Mouse (Mus musculus) layer of hippocampus, postnatal 14 days (tissue): ENCODE results near the gene Acsm1. TPM values are rescaled to one million over a fixed set of nuclear protein-coding genes. Genes with fewer than 3 reads are reported as not detected.
"Not testable (repeated sequence)": the region's sequence is repeated elsewhere in the genome, so short reads cannot be mapped to it uniquely, and the experiment has no call there.

Experiments used
- DNase-seq, 2 experiments: peaks; one replicate each; pipeline ENCODE4 v3.0.0; 2021 to 2022; ENCODE audit warnings: low spot score in 2 of 2, mixed read lengths in 1 of 2
- long read RNA-seq, 2 experiments: library from polyadenylated mRNA; stranded (forward); transcript quantifications; one replicate each; pipeline ENCODE4 v2.0.0; 2021
- total RNA-seq, 2 experiments: library from RNA; stranded (reverse); gene quantifications; 2 replicates each; pipeline ENCODE4 v1.2.3; 2021

Acsm1 gene
- not detected for total RNA-seq
- long read RNA-seq, experiment 1 = 0 reads
- long read RNA-seq, experiment 2 = 0 reads

DNA sequence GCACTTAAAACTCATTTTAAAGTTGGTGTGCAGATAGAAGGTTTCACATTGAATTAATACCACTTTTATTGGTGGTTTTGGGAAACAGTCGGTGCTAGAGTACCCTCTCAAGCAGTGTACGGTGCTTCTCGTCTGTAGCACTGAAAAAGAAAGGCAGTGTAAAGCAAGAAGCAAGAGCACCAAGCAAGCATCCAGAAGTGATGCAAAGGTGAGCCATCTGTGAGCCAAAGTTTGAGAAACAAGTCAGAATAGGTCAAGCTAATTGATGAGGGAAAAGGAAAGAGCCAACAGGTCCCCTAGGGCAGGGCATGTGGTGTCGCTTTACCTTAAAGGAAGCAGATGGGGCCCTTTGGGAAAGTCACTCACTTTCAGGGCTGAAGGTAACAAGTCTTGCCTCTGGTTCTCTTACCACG, at the start of gene Acsm1:
Gene Acsm1, plus strand, starts transcription at position 363 of the 413 bp plus-strand sequence.
- DNase-seq = no peak

DNA sequence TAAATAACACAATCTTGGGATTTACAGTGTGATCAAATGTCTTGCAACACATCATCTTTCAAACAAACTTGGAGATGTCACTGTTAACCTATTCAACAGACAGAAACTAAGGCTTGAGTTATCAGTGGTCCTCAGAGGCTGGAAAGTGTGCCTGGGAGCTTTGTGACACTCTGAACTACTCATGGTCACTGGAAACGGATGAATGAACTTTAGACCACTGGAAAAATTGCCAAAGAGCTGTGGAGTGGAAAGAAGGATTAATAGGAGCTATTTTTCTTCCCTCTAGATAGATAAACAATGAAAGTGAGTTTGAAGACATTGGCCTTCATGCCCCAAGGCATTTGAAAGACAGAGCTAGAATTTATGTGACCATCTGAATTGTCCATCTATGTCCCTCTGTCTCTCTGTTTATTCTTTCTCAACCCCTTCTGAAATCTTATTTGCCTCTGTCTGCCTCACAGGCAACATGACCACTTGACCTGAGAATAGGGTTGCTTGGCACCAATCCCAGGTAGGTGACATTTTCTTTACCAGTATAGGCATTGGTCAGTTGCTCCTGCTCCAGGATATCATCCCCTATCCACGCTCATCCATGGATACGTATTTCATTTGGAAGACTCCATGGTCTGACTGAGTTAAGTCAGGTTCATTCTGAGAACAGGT, 46.9 kb upstream of the Acsm1 start:
- no peak for DNase-seq

DNA sequence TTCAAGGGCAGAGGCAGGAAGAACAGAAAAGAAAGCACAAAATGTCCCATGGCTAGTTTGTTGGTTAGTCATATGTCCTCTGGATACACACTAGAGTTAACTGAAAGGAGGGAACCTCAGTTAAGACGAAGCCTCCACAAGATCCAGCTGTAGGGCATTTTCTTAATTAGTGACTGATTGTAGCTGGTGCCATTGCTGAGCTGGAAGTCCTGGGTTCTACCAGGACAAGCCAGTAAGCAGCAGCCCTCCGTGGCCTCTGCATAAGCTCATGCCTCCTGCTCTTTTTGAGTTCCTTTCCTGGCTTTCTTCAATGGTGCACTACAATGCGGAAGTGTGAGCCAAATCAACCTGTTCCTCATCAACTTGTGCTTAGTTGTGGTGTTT, 46.4 kb upstream of the Acsm1 start:
- no peak for DNase-seq

DNA sequence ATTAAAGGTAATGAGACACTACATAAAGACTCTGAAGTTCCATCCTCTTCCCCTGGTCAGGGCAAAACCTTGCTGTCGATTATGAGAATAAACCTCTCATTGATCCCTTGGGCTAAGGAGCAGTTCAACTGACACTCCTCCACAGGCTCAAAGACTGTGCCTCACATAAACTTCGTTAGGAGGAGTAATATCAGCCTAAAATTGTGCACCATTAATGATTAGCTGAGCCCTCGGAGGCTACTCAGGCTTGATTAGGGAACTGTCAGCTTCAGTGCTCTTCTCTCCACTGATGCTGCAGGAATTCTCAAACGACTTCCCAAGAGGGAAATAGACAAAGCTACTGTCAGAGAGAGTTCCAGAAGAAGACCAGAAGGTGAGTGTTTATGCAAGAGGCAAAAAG, 45.4 kb upstream of the Acsm1 start:
- no peak for DNase-seq

DNA sequence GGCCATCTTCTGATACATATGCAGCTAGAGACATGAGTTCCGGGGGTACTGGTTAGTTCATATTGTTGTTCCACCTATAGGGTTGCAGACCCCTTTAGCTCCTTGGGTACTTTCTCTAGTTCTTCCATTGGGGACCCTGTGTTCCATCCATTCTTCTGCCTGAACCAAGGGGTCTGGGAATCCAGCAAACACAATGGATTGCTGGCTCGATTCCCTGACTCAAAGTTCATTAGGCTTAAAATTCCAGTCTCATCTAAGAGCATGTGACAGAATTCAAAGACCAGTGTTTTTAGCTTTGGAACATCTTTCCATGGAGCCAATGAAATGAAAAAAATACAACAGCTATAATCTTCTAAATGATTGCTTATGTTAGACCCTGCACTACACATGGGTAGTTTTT, 44.4 kb upstream of the Acsm1 start:
- DNase-seq = not testable (repeated sequence)

DNA sequence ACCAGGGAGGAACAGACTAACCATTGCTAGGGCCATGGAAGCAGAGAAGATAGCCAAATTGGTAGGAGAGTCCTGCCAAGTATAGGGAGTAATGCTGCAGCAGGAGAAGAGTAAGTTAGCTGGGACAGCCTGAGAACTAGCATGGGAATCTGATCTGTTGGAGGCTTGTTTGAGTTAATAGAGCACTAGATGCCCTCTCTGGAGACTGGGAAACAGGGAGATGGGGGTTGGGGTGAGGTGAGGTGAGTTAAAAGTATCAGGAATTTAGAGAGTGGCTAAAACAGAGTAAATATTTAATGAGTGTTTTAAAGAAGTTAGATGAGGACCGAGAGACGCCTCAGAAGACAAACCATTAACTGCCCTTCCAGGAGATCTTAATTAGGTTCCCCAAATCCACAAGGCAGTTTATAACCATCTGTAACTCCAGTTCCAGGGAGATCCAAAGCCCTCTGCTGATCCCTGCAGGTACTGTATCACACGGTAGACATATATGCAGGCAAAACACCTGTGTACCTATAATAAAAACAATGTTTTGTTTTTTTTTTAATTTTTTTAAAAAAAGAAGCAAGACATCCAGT, 12.2 kb upstream of the Acsm1 start:
- no peak for DNase-seq

DNA sequence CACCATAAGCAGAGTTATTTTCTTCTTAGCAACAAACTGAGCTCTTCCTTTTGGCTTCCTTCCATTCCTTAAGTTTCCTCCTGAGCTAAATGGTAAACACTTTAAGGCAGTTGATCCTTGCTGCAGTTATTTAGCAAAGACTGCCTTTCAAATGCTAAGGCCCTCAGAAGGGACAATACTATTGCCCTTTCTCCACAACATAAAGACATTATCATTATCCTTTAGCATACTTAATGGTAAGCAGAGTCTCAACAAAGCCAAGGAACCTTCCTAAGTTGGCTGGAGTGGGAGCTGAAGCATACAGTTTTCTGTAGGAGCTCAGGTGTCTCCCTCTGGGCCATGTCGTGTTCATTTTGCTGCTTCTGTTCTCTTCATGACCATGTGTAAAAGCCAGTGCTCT, 11.5 kb upstream of the Acsm1 start:
- DNase-seq = no peak

DNA sequence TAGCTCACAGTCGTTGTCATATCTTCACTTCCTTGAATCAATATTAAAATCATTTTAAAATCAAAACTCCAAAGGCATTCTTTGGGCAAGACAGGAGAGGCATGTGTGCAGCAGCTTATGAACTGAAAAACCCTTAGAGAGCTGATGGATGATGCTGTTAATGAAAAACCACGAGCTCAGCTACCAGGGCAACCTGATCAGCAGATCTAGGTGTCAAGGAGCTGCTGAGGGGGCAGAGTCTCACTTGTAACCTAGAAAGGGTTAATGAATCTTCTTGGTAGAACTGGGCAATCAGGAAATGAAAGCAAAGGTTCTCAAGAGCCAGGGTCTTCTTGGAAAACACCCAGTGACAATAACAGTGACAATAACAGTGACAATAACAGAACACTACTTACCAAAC, 10.3 kb upstream of the Acsm1 start:
- no peak for DNase-seq

DNA sequence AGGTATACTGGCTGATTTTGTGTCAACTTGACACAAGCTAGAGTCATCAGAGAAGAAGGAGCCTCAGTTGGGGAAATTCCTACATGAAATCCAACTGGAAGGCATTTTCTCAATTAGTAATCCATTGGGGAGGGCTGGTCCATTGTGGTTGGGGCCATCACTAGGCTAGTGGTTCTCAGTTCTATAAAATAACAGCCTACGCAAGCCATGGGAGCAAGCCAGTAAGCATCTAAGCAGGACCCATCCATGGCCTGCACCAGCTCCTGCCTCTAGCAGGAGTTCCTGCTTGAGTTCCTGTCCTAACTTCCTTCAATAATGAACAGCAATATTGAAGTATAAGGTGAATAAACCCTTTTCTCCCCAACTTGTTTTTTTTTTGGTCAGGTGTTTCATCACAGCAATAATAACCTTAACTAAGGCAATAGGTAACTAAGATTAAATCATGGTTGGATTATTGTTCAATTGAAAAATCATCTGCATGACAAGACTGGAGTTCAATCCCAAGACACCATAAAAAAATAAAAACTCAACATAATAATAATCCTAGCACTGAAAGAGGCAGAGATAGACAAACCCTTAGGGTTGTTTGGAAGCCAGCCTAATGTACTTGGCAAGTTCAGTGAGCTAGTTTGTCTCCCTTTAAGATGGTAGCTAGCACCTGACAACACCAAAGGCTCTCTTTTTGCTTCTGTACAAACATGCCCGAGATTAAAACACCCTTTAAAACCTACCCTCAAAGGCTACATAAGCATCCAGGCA, 5.5 kb upstream of the Acsm1 start:
- DNase-seq = no peak

DNA sequence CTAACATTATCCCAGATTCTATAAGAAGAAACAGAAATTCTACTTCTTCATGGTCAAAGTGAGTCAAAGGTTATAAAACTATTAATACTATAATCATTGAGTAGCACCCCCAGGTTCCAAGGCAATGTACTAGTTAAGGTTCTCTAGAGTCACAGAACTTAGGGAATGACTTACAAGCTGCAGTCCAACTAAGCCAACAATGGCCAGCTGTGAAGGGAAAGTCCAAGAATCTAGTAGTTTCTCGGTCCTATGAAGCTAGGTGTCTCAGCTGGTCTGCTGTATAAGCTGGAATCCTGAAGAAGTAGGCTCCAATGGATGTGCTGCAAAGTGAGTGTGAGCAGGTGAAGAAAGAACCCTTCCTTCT, 4.9 kb upstream of the Acsm1 start:
- DNase-seq = no peak

DNA sequence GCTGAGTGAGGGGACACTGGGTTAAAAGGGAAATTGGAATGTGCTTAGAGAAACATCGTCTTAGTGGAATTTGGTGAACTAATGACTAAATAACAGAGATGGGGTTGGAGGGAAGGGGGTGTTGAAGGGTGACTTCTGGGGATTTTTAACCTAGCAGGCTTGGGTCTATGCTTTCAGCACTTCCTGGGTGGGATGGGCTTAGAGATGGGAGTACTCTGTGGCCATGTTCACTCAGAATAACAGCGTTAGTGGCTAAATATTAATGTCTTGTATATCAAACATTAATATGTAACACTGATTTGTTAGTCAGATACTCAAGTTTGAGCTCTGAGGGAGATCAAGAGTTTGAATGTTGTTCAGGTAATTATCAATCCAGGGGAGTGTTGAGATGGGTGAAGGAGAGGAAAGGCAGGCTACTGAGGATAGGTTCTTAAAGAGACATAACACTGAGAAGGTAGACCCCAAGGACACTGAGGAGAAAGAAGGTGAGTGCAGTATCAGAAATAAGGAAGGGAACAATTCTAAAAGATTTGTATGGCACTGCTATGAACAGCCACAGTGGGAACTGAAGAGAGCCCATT, 1.8 kb upstream of the Acsm1 start:
- DNase-seq = no peak

DNA sequence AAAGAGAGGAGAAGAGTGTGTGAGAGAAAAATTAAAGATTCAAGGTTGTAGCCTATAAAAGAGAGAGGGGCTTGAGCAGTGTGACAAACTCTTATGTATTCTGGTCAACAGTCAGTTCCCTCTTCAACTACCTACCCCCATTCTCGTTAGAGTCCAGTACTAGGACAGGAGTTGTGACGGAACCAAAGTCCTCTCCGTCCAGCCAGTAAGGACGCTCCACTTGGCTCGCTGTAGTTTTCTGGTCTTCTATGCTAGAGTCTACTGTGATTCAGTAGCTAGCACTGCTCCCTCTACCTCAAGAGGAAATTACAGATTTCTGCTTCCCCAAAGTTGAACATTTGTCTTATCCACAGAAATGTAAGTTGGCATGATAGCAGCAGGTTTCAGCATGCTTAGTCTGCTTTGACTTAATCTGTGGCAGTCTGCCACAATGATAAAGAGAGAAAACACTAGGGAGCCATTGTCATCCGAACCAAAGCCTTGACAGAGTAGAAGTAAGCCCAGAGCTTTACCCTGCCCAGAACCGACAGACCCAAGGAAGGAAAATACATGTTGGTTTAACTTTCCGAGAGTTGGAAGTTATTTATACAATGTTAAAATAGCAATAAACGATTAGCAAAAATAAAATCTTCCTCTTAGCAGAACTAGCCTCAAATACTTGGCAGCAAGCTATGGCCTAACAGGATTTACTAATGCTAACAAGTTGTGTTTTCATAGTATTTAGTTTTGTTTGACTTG, 731 bp upstream of the Acsm1 start:
- no peak for DNase-seq

DNA sequence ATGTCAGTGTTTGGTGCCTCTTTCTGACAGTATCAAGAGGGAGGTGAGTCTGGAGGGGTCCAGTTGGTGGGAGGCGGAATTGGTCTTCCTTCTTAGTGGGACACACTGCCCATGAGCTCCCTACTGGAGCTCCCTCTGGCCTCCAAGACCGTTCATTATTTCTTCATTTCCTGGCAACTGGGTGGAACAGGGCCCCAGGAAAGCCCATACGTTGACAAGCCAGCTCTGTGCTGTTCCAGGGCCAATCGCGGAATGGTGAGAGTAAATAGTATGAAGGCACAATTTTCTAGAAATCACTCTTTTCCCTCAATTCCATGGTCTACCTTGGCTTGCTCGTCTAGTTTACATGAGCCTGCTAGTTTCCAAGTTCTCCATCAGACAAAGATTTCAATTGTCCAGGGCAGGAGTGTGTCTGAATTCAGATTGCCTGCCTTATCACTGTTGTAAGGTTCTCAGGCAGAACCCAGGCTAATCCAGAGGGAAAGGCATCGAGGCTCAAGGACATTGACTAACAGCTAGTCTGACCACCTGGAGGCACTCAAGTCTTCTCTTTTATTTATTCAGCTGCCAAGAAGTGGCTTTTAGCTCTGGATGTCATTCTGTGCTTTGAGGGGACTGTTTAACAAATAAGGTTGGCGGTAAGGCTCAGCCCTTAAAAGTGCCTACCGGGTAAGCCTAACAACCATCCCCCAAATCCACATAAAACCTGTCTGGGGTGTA, 1.1 kb downstream of the Acsm1 start:
- no peak for DNase-seq

DNA sequence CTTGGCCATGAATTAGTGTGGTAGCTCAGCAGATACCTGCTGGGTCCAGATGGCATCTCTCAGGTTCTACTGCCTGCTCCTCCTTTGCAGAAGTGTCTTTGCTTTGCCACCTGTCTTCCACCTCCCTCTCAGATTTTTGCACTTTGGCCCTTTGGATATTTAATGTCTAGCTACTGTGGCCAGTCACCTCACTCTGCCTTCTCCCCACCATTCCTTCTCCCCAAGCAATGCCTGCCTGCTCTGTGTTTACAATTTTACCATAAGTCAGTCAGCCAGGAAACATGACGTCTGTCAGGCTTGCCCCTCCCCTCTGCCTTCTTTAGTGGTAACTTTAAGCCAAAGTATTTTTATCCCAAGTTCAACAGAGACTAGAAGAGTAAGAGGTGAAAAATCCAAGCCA, 9.7 kb downstream of the Acsm1 start:
- DNase-seq = no peak

DNA sequence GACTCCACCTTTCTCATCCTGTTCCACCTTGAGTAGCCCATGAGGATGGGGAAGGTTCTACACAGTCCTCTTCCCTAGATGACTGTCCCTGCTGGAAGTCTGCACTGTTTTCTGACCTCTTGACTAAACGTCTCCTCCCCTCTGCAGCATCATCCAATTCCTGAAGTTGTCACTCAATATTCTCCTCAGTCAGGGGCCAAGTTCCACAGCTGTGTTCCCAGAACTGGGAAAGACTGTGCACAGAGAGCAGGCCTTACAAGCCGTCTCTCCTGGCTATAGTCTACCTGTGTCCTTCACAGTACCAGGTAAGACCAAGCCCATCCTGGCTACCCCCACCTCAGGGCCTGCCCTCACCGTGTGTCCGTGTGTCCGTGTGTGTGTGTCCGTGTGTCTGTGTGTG, 10.8 kb downstream of the Acsm1 start:
- no peak for DNase-seq

DNA sequence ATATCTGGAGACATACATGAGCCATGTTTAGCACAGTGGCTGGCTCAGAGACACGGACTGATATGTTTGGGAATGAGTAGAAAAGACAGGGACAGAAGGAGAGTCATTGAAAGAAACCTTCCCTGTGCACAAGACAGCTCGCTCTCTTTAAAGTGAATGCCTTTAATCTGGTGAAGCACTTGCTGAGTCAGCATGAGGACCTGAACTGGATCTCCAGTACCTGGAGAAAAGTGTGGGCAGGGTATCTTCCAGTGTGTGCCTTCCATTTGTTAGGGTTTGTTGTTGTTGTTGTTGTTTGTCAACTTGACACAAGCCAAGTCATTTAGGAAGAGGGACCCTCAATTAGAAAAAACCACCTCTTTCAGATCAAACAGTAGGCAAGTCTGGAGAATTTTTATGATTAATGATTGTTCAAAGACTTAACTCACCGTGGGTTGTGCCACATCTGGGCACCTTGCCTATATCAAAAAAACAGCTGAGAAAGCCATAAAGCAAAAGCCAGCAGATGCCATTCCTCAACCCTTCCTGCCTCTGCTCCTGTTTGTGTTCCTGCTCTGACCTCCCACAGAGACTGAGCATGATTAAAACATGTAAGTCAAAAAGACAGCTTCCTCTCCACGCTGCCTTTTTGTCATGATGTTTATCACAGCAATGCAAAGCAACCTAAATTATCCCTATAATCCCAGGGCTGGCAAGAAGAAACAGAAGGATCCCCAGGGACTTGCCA, 11.5 kb downstream of the Acsm1 start:
- DNase-seq = no peak

DNA sequence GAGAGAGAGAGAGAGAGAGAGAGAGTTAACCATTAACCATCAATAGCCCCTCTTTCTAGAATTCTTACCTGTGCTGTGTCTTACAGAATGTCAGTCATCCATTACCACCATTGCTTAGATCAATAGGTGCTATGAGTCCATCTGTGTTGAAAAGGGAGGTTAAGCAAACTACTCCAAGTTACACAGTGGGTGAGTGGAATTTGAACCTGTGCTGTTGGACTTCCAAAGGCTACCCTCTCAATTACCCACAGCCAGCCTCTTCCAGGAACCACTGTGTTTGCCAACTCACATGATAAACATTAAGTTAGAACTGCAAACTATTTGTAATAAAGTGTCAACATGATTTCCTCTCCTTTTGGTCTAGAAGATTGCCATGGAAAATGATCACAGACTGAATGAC, 13.3 kb downstream of the Acsm1 start:
- DNase-seq = no peak

DNA sequence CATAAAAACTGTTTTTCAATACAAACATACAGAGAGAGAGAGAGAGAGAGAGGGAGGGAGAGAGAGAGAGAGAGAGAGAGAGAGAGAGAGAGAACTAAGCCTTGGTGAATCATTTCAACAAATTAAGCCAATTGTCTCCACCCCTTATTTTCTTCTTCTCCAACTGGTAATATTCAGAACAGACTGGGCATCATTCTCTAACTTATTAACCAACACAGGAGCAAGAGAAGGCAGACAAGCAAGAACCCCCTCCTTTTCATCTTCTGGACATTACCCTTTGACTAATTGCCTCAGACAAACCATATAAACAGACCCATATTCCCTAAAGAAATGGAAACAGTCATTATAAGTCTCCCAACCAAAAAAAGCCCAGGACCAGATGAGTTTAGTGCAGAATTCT, 31.9 kb downstream of the Acsm1 start:
- no peak for DNase-seq

DNA sequence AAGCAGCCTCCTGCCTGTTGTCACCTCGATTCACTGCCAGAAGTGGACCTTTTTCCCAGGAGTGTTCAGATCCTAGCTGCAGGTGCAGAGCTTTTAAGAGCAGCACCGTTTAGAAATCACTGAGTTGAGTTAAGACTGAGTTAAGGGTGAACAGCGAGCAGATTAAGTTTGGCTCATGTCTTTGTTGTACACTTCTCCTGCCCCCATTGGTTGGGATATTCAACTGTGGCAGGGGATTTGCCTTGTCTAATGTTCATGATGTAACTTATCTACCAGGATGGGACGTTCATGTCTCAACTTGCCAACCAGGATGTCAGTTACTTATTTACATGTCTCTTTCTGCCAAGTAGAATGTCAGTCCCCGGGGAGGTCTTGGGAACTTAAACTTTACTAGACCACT, 35.5 kb downstream of the Acsm1 start:
- DNase-seq = no peak

DNA sequence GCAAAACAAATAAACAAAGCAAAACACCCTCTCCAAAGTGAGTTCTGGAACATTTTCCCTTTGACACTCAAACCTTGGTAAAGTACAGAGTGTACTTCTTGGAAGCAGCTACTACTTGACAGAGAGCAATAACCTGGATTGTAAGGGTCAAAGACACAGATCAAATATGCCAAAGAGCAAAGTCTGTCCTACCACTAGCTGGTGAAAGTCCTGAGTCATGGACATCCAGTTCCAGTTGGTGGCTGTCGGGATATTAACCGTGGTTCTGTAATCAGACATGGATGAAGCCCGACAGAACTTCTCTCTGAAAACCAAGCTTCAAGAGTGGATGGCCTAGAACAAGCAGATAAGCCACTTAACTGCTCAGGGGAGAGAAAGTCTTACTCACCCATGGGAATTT, 61.1 kb downstream of the Acsm1 start:
- DNase-seq = no peak
